Mouse (Mus musculus): Measurements from ENCODE around the gene Cdk20.
A peak's percentile ranks its signal among the peaks of the same experiment; 100 is the strongest.

The Cdk20 gene

DNA sequence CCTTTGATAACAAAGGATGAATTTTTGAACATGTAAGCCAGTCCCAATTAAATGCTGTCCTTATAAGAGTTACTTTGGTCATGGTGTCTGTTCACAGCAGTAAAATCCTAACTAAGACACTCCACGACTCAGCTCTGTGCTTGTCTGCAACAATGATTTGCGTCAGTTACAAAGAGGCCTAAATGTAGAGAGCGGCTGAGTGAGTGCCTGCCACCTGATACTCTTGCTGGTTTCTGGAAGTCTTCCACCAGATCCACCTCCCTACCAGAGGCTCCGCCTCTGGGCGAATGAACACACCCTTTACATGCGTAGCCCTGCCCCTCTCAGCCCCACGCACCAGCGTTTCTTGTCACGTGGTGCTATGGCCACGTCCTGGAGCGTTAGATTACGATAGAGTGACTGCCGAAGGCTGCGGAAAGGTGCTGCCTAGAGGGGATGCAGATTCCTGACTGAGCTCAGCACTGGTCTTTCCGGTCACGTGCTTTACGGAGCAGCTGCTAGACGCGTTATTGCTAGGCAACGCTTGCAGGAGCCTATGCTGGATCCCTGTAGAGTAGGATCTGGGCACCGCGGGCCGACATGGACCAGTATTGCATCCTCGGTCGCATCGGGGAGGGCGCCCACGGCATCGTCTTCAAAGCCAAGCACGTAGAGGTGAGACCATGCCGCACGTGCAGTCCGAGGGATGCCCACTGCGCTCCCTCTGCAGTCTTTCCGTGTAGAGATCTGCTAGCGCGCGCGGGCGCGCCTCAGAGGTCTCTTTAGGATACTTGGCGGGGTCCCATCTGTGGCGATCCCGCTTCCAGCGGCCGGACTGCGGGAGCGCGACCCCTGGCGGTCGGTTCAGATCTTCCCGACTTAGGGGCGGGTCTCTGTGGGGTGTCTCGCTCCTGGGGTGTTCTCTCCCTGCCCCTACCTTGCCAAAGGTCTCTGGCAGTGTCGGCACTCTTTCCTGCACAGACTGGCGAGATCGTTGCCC is at the start of gene Cdk20:
Gene Cdk20 (plus strand): TSS at position 298 of the 979 bp plus-strand sequence.
- DNase-seq (ENCODE audit: low spot score), result peak; percentile 78

DNA sequence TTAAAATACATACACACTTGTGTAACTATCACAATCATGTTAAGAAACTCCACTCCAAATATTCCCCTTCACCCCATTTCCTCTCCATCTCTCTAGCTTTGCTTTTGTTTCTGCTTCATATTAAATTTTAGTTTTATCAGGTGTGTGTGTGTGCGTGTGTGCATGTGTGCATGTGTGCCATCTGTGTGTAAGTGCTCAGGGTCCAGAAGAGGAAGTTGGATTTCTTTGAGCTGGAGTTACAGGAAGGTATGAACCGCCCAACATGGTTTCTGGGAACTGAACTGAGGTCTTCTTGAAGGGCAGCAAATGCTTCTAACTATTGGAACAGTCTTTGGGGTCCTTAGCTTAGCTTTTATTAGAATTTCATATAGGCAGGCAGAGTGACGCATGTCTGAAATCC is 47.2 kb upstream of the Cdk20 start:
- no peak for DNase-seq (ENCODE audit: low spot score)

DNA sequence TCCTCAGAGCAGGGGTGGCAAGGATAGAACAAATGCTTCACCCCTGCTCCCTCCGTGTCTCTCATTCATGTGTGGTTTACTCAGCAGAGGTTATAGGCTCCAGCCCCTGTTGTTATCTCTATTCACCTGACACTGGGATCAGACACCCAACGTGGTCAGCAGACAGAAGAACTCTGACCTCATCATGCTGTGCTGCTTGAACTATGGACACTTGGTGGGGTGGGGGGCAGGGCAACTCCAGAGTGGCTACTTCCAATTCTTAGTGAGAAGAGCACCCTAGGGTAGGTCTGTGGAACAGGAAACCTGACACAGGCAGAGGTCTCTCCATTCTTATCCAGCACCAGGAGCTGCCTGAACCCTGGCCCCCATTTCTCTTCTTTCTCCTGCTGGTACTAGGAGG is 46.1 kb upstream of the Cdk20 start:
- DNase-seq (ENCODE audit: low spot score), result no peak

DNA sequence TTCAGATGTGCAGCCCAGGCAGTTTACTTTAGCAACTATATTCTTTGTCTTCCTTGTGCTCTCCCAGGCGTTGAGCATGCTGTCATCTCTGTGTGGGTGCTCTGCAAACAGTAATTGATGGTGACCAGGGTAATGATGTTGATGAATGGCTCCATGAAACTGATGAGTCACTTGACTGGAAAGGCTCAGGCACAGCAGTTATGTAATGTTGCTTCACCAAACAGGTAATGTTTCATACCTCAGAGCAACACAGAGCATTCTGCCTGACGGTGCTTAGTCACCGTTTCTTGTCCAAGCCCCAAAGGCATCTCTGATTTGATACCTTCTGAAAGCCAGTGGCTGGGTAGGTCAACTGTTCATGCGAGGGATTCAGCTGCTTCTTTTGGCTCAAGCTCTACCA is 43.7 kb upstream of the Cdk20 start:
- DNase-seq (ENCODE audit: low spot score), result no peak

DNA sequence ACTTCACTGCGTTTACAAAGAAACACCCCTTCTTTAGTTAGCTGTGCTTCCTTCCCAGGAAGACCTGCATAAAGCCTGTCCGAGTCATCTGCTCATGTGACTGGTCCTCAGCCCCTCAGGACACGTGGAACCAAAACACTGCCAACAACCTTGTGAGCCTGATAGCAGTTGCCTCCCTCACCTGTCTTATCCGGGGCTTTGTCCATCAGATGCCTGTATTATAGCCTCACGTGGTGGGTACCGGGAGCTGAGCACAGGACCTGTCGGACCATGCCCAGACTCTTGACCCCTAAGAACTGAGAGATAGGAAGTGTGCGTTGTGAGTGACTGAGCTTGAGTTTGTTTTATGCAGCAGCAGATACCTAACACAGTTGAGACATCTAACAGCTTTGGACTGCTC is 35.1 kb upstream of the Cdk20 start:
- no peak for DNase-seq (ENCODE audit: low spot score)

DNA sequence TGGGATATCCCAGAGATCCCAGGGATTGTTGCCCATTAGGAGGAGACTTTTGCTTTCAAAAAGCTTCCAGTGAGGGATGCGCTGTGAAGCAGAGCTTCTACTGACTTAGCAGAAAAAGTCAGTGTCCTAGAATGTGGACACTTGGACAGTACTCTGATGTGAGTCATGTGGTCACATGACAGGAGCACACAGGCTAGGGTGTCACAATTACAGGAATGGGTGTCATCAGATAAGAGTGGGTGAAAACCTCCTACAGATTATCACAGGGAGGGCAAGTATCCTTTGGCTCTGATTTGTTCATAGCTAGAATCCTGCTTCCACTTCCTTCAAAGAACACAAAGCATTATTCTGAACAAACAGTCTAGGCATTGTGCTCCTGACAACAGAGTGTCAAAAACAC is 34.0 kb upstream of the Cdk20 start:
- DNase-seq (ENCODE audit: low spot score), result no peak

DNA sequence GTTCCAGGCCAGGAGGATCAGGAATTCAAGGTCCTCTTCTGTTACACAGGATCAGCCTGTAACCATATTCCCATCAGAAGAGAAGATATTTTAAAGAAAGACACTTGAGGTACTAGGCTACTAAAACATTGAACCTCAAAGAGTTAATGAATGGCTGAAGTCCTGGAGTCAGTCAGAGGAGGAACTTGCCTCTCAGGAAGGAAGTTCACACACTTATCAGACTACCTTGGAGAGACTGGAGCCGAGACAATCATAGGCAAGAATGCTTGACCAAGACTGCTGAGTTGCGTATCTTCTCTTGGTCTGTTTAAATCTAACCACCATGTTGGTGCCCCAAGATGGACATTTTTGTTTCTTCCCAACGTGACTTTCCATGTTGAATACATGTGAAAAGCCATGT is 32.2 kb upstream of the Cdk20 start:
- DNase-seq (ENCODE audit: low spot score), result no peak

DNA sequence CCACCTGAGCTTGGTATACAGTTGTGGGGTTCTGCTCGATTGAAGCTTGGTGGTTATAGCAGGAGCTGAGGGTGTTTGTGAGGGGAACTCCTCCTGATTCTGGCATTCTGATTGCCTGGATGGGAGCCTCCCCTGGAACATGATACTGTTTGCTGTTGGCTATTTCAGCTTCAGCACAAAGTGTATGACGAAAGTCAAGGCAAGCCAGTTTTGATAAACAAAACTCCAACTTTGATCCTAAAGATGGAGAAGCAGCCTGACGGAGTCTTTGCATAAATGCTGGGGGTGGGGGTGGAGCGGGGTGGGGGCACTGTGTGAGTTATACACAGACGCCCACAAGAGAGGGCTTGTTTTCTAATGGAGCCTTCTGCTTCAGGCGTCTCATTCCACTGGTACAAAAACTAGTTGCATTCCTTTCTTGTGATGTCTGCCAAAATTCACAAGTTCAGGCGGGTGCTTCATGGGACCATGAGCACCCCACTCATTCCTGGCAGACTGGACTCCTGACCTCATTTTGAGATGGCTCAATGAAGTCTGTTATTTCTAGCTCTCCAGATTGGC is 31.2 kb upstream of the Cdk20 start:
- no peak for DNase-seq (ENCODE audit: low spot score)

DNA sequence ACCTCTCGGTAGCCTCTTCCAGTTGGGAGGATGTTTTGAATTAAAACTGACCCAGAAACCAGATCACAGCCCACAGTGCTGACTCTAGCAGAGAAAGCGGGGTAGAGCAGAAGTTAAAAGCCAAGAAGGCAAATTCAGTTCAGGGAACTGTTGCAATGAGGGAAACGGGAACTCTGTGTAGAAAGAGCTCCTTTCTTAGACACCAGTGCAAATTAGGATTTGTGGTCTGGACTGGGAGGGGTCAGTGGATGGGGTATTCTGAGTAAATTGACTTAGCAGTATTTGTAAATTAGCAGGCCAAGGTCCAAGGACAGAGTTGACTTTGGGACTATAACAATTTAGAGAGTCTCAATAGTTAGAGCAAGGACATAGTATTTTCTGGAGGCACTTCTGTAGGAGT is 30.1 kb upstream of the Cdk20 start:
- DNase-seq (ENCODE audit: low spot score), result no peak

DNA sequence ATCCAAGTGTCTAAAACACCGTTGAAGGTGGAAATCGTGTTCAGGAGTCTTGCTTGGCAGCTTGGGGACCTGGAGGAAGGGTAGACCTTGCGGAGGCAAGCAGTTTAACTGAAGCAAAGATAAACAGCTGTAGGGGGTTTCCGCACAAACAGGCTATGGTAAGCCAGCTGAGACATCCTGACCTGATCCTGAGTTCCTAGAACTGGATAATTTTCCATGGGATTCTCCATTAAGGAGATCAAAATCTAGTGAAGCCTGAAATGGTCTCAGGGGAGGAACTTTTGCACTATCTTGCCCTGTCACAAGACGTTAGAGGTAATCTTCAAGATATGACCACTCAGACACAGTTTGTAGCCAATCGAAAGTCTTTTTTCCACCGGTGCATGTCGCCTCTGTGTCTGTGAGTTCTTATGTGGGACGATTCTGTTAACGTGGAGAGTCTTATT is 29.6 kb upstream of the Cdk20 start:
- peak; percentile 4 for DNase-seq (ENCODE audit: low spot score)

DNA sequence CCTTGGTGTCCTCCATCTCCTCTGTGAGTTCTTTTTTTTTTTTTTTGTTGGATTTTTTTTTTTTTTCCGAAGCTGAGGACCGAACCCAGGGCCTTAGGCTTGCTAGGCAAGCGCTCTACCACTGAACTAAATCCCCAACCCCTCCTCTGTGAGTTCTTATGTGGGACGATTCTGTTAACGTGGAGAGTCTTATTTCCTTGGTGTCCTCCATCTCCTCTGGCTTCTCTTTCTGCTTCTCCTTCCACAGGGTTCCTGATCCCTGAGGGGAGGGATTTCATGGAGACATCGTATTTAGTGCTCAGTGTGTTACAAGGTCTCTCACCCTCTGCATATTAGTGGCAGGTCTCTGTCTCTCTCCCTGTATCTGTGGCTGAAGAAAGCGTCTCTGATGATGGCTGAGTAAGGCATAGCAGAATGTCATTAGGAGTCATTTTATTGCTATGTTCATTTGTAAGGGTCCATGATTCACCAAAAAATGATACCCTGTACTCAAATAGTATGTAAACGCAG is 29.1 kb upstream of the Cdk20 start:
- DNase-seq (ENCODE audit: low spot score), result no peak

DNA sequence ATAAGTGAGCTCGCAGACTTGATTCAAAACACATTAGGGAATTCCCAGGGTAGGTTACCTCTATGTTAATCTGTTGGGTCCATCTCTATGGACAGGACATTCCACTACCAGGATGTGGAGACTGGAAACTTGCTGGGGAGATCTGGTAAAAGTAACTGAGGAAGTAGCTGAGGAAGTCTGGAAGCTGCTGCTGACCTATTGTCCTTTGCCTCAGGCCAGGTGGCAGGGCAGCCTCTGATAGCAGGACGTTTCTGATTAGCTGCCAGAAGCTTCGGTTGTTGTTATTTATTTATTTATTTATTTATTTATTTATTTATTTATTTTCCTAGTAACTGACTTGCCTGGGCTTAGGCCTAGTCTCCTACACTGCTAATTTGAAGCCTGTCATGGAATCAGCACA is 28.6 kb upstream of the Cdk20 start:
- no peak for DNase-seq (ENCODE audit: low spot score)

DNA sequence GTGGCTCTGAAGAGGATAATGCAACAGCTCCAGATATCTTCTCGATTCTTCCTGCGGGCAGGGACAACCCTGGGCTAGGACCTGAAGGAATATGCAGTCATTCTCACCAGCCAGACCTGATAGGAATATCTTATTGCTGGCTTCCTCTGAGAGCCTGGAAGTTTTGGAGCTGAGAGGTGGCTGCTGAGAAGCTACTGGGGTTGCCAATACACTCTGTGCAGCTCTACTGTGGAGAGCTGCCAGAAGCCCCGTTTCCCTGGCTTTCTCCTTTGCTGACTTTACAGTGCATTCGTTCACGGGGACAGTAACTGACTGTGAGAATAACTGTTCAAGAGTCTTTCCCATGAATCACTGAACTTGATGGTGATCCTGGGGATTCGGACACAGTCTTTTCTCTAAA is 26.6 kb upstream of the Cdk20 start:
- DNase-seq (ENCODE audit: low spot score), result no peak

DNA sequence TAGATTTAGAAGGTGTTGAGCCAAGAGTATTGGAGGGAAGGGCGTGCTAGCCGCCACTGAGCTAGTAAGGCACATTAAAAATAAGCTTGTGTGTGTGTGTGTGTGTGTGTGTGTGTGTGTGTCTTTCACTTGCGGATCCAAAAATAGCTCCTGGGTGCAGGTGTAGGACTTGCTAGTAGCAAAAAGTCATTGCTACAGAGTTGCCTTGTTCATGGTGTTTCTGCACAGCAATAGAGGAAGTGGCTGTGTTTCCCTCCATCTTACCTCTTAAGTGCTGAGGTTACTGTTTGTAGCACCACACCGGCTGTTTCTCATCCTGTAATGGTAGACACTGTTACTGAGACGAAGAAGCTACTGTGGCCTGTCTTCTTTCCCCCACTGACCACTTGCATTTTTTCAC is 24.1 kb upstream of the Cdk20 start:
- DNase-seq (ENCODE audit: low spot score), result no peak

DNA sequence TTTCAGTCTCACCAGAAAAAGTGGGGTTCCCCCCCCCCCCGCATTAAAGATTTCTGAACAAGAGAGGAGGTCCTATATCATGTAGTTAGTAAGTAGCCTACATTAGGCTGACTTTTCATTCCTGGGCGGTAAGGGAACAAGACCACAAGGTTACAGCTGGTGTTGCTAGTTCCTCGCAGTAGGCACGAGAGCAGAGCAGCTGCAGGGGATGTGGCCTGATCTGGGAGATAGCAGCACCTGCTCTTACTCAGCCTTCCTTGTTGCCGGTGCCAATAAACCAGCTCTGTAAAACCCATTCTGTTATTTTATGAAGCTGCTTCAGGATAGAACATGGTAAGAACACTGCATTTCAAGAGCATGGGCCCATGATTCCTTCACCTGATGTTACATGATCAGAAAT is 21.5 kb upstream of the Cdk20 start:
- DNase-seq (ENCODE audit: low spot score), result no peak

DNA sequence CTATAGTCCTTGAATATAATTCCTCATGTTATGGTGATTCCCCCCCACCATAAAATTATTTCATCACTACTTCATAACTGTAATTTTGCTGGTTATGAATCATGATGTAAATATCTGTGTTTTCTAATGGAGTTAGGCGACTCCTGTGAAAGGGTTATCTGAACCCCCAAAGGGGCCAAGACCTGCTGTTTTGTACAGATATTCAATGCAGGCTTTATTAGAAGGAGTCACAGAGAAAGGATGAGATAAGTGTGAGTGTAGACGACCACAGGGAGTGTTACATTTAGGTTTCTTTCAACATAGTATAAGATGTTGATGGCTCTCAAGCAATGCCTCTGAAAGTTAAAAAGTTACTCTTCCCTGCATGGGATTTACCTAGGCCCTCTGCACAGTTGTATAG is 20.8 kb upstream of the Cdk20 start:
- no peak for DNase-seq (ENCODE audit: low spot score)

DNA sequence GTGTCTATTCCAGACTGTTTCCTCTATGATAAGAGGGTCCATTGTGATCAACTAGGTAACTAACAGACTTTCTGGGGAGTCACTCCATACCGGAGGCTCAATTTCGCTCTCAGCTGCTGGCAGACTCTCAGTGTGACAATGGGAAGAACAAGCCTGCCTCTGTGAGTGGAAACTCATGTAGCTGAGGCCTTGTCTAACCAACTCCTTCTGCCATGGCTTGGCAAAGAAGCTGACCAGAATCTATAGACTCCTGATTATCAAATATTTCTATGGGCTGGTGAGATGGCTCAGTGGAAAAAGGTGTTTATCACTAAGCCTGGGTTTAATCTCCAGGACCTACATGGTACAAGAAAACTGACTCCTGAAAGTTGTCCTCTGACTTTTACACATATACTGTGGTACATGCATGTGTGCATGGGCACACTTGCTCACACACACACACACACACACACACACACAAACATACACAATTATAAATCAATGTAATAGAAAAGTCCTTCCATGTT is 19.3 kb upstream of the Cdk20 start:
- no peak for DNase-seq (ENCODE audit: low spot score)

DNA sequence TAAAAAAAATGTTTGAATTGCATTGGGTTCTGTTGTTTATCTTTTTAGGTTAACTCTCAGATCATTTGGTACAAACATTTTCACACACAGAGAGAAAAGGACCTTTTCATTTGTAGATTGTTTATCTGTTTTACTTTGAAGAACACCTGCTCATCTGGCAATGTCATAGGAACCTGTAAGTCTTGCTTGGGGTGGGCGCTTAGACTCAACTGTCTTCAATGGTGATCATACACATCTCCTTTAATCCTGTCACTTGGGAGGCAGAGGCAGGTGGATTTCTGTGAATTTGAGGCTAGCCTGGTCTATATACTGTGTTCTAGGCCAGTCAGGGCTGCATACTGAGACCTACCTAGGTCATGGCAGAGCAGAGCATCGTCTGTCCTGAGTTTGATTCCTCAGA is 16.5 kb upstream of the Cdk20 start:
- no peak for DNase-seq (ENCODE audit: low spot score)

DNA sequence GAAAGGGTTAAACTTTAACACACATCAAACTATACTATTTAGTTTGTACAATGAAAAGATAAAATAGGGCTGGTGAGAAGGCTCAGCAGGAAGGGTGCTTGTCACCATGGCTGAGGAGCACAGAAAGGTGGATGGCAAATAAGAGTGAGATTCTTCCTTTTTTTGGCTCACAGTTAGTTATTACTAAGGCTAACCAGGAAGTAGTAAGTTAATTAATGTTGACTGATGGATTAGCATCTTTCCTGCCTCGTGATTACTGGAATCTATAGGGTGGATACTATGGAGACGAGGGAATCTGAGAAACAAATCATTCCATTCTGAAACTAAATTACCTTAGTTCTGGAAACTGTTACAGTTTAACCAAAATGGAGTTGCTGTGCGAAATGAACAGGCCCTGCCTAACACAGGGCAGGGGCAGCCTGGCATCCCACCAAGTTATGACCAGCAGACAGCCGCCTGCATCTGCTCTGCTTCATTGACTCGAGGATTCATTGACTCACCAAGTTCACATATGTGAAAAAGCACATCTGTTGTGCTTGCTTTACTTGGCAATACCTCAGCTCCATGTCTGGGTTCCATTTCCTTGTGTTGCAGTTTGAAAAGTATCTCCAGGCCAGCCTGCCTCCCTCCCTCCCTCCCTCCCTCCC is 15.0 kb upstream of the Cdk20 start:
- DNase-seq (ENCODE audit: low spot score), result no peak

DNA sequence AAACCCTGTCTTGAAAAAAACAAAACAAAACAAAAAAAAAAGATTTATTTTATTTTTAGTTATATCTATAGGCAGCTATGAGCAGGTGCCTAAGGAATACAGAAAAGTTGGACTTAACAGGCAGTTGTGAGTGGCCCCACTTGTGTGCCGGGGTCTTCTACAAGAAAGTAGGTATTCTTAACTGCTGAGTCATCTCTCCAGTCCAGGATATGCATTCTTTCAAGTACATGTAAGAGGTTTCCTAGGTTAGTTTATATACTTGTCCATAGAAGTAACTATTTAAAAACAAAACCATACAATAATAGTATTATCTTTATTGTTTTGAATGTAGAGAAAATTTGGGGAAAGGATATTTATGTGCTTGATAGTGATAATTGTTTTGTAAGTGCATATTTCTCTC is 11.3 kb upstream of the Cdk20 start:
- no peak for DNase-seq (ENCODE audit: low spot score)

DNA sequence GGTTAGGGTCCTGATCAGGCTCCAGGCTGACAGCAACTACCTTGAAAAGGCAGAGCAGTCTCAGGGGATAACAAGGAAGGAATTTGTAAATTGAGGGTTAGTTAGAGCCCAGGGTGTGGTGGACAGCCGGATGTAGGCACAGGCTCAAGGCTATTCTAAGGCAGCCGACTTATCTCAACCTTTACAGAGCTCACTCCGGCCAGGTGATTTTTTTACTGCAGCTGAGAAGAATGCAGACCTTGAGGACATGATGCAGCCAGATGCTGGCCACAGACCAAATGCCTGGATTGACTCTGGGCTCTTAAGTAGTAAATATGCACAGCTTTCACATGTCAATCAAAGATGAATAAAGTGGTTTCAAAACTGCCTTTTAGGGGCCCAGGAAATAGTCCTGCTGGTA is 10.7 kb upstream of the Cdk20 start:
- no peak for DNase-seq (ENCODE audit: low spot score)

DNA sequence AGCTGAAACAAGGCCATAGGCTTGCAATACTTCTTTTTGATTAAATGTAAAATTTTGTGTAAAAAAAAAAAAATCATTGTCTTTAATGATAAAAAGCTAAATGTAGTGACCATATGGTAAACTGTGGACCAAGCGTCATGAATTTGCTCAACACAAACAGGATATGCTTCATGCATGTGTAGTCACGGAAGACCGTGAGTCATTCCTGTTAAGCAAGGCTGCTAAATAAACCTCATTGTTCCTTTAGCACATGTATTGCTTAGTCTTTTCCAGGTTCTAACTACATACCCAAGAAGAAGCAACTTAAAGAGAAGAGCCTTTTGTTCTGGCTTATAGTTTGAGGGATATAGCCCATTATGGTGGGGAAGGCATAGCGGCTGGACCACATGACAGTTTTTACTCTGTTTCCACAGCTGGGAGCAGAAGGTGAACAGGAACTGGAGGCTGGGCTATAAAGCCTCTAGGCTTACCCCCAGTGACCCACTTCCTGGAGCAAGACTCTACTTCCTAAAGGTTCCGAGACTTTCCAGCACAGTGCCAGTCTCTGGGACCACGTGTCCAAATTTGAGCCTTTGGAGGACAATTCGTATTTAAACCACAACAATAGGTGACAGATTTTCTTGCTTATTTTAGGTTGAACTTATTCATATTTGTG is 10.0 kb upstream of the Cdk20 start:
- no peak for DNase-seq (ENCODE audit: low spot score)
